Mouse (Mus musculus) brain, adult 10 weeks (tissue): ENCODE measurements around the gene Ddx21. TPM values are rescaled to one million over a fixed set of nuclear protein-coding genes. Genes with fewer than 3 reads are reported as not detected.

Experiments used
- polyA plus RNA-seq: library from polyadenylated mRNA; stranded (reverse); fragments of 350-450 nt; fragmentation: Illumina TruSeq; extraction: RNeasy Lipid Tissue Mini Kit (QIAGEN cat#74804); gene quantifications from one replicate; pipeline ENCODE4 v1.2.3, GENCODE M21; 2015; ENCODE audit warnings: low read depth, low replicate concordance

Gene Ddx21
- 14.9 TPM for polyA plus RNA-seq

GRCm38 (mm10) chr10:62602177-62603040, at the start of gene Ddx21:
TSS of gene Ddx21 (minus strand) at chr10:62602281.

GRCm38 (mm10) chr10:62650881-62651810, 49.1 kb upstream of the Ddx21 start, which contains the start of gene Ddx50:
TSS of gene Ddx50 (minus strand) at chr10:62651218.

GRCm38 (mm10) chr10:62578338-62579100, 23.6 kb downstream of the Ddx21 start, which contains the start of gene Kif1bp:
TSS of gene Kif1bp (minus strand) at chr10:62578457.

Other genes with a start within 250 kb of the Ddx21 start
- 178 TPM for gene Hk1, start 222.4 kb downstream of the Ddx21 start, polyA plus RNA-seq
- gene Hkdc1, start 179.8 kb downstream of the Ddx21 start, polyA plus RNA-seq: 6.6 TPM
- 0.89 TPM for gene 4930507D05Rik, start 152.8 kb downstream of the Ddx21 start, polyA plus RNA-seq
- 26.2 TPM for gene Supv3l1, start 152.5 kb downstream of the Ddx21 start, polyA plus RNA-seq
- gene Vps26a, start 115.5 kb downstream of the Ddx21 start, polyA plus RNA-seq: 65.6 TPM
- gene Srgn, start 74.8 kb downstream of the Ddx21 start, polyA plus RNA-seq: 22.4 TPM
- 176 TPM for gene Kif1bp, start 23.8 kb downstream of the Ddx21 start, polyA plus RNA-seq
- gene Ddx50, start 48.9 kb upstream of the Ddx21 start, polyA plus RNA-seq: 85.4 TPM
- 3.6 TPM for gene Stox1, start 123.8 kb upstream of the Ddx21 start, polyA plus RNA-seq
- 36.1 TPM for gene Ccar1, start 190.0 kb upstream of the Ddx21 start, polyA plus RNA-seq